Mouse (Mus musculus) forebrain, embryonic 10.5 days (tissue): Measurements from ENCODE around the gene BC061212. TPM values are rescaled to one million over a fixed set of nuclear protein-coding genes. Genes with fewer than 3 reads are reported as not detected.
"Not testable (repeated sequence)": the region's sequence is repeated elsewhere in the genome, so short reads cannot be mapped to it uniquely, and the experiment has no call there.

ENCODE experiments used
- DNase-seq: peaks from one replicate; pipeline ENCODE4 v3.0.0-alpha.2; 2017; ENCODE audit warnings: low spot score; ENCODE audit errors: extremely low spot score
- H3K27ac ChIP-seq: fragments of 300-500 bp; sonication (generic); 2 replicates; pipeline ENCODE4 v1.5.1; 2016; ENCODE audit warnings: mild to moderate bottlenecking
- H3K27me3 ChIP-seq: fragments of 300-500 bp; sonication (generic); 2 replicates; pipeline ENCODE4 v1.6.1; 2016; ENCODE audit warnings: mild to moderate bottlenecking; ENCODE audit not compliant: poor library complexity, severe bottlenecking
- H3K36me3 ChIP-seq: fragments of 300-500 bp; sonication (generic); replicated peaks from 2 replicates; pipeline ENCODE4 v1.6.1; 2016; ENCODE audit warnings: mild to moderate bottlenecking, moderate library complexity
- H3K4me1 ChIP-seq: fragments of 300-500 bp; sonication (generic); 2 replicates; pipeline ENCODE4 v1.6.1; 2016
- H3K4me3 ChIP-seq: fragments of 300-500 bp; sonication (generic); 2 replicates; pipeline ENCODE4 v1.5.1; 2016; ENCODE audit warnings: mild to moderate bottlenecking, moderate library complexity
- H3K9me3 ChIP-seq: fragments of 300-500 bp; sonication (generic); 2 replicates; pipeline ENCODE4 v1.6.1; 2016; ENCODE audit warnings: mild to moderate bottlenecking, moderate library complexity
- WGBS: fragments of 180-500 bp; shearing (Covaris S2); methylation state at CpG from one replicate; pipeline ENCODE4 v1.1.7; 2016; 5-methylcytosine and 5-hydroxymethylcytosine counted together
- polyA plus RNA-seq: library from polyadenylated mRNA; unstranded; fragments of >200 nt; fragmentation: Nextera tagmentation; extraction: Ambion mirVana; gene quantifications from 2 replicates; pipeline ENCODE4 v1.2.1, GENCODE M21; 2016

Gene BC061212
- polyA plus RNA-seq, result not detected in 2 replicates

GRCm38 (mm10) chr5:94070445-94070844, at the start of gene BC061212:
BC061212 (minus strand) TSS chr5:94070545.
- H3K9me3 ChIP-seq, H3K27me3 ChIP-seq, H3K36me3 ChIP-seq, DNase-seq, H3K4me1 ChIP-seq, H3K4me3 ChIP-seq, H3K27ac ChIP-seq: not testable (repeated sequence)
- no CpG with 5 or more reads among the region's 1 CpGs for WGBS

GRCm38 (mm10) chr5:94076085-94076484, 5.7 kb upstream of the BC061212 start, which contains the start of gene Gm6351:
Gm6351 (plus strand) TSS chr5:94076385.
- not testable (repeated sequence) for H3K36me3 ChIP-seq, DNase-seq, H3K4me1 ChIP-seq, H3K4me3 ChIP-seq, H3K27ac ChIP-seq, H3K27me3 ChIP-seq, H3K9me3 ChIP-seq
- WGBS, result no CpG with 5 or more reads among the region's 3 CpGs

Other genes starting within 250 kb of the BC061212 start
- gene Gm7792, start 226.8 kb downstream of the BC061212 start, polyA plus RNA-seq, result not detected in 2 replicates
- not detected in 2 replicates for gene Gm16429, start 141.5 kb downstream of the BC061212 start, polyA plus RNA-seq
- gene Gm6351, start 5.8 kb upstream of the BC061212 start, polyA plus RNA-seq, result not detected in 2 replicates
- gene Gm3106, start 147.5 kb upstream of the BC061212 start, polyA plus RNA-seq, result not detected in 2 replicates
- not detected in 2 replicates for gene A430089I19Rik, start 236.3 kb upstream of the BC061212 start, polyA plus RNA-seq
- not detected in 2 replicates for gene Gm6502, start 243.9 kb upstream of the BC061212 start, polyA plus RNA-seq